Comparison of ENCODE assay signal across 8 mouse cellular contexts in the genomic region with DNA sequence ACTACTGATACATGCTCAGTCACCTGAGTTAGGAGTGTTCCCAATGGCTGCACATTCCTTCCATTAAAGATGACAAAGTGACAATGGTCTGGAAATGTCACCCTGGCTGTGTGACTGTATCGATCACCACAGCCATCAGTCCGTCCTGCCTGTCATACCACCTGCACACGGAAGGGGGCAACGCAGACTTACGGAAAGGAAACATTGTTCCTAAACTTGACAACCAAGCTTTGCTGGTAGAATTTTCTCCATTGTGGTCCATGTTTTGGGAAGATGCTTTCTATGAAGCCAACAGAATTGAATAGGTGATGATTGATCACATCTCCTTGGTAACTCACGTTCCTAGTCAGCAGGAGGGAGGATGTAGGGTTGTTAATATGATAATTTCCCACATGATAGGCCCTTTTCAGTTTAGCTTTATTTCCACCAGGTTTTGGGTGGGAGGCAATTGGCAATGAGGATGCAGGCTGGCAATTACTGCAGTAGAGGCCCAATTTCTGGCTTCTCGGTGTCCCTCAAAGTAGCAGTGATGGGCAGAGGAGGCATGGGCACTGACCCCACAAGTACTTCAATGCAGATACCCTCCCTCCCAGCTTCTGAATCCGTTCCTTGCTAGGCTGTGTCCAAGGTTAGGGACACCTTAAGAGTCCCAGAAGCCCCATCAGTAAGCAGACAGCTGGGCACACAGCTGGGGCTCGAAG. TPM values are rescaled to one million over a fixed set of nuclear protein-coding genes. Genes with fewer than 3 reads are reported as not detected.
A peak's percentile ranks its signal among the peaks of the same experiment; 100 is the strongest.
DNase-seq lines count a peak whose midpoint lies in the region; ATAC-seq and TF ChIP-seq lines count a peak whose summit lies in the region.
"Had no signal": no experiment of that assay in that cellular context is flagged by ENCODE, and none has a peak within 500 bp of the region (broad histone marks: within the 10 kb centered on the region; RNA-seq: fewer than 3 reads in every experiment).

No protein-coding gene starts in this region.

- peak; percentile 100 for TF ChIP-seq CTCF in cerebellum, adult 2 months (IDR thresholded peaks at IDR 0.05; ENCODE audit: borderline replicate concordance, insufficient read depth, low read depth, low read length)

- H3K27ac ChIP-seq in cerebellum, adult 2 months (ENCODE audit: insufficient read depth, low read length), result no peak overlapping the region
- H3K27ac ChIP-seq: stomach, embryonic 15.5 days had no signal

- no peak for TF ChIP-seq POLR2A in cerebellum, adult 2 months (IDR thresholded peaks at IDR 0.05; ENCODE audit: borderline replicate concordance, insufficient read depth, low read length)

- ATAC-seq in megakaryocyte, adult 5-6 weeks (ENCODE audit: poor library complexity, severe bottlenecking), result peak; percentile 58

- DNase-seq in A20 (ENCODE audit: low read depth, low spot score), result peak; percentile 67
- DNase-seq in CD8-positive naive resting alpha-beta T cell, adult 2 months (ENCODE audit: low read depth in 2 of 2, low spot score in 2 of 2), result peak; percentile 71 to 83
- peak; percentile 80 to 87 for DNase-seq in cerebellum, adult 2 months
- peak; percentile 40 for DNase-seq in gastrocnemius, postnatal 25 days
- peak; percentile 92 for DNase-seq in layer of hippocampus, adult 9-10 months (ENCODE audit: low spot score)
- DNase-seq in skeletal muscle tissue, adult 2 months (ENCODE audit: low read depth, low spot score), result peak; percentile 49

- H3K4me3 ChIP-seq in cerebellum, adult 2 months (replicated peaks; ENCODE audit: insufficient read depth, low read depth, low read length), result no peak overlapping the region
- H3K4me3 ChIP-seq: stomach, embryonic 15.5 days had no signal

- H3K4me1 ChIP-seq in cerebellum, adult 2 months (ENCODE audit: control insufficient read depth, insufficient read depth, low read length), result peaks cover 13% of the 10 kb centered on the region

- WGBS in cerebellum, adult 2 months, result 18% methylated on average over 9 of the region's 9 CpGs

- H3K27me3 ChIP-seq in cerebellum, adult 2 months (ENCODE audit: control insufficient read depth, insufficient read depth, low read length), result no peaks in the 10 kb centered on the region

RNA-seq across cellular contexts. Expression of a gene that starts 2.1 kb away (rescaled TPM):
- polyA plus RNA-seq in cerebellum, adult 2 months (2012; rRNA removed), result 63.7 and 71.1 TPM in 2 replicates
- 1 to 10 TPM; 4.7 to 4.9 TPM for total RNA-seq in gastrocnemius, postnatal 25 days (2021)
- total RNA-seq in megakaryocyte, adult 5-6 weeks (2015), result 387 and 407 TPM in 2 replicates
- total RNA-seq in megakaryocyte, adult 5-6 weeks (2017), result 126 and 152 TPM in 2 replicates

RNA-seq across cellular contexts. Expression of a gene that starts 36.6 kb away (rescaled TPM):
- 20.9 and 23.0 TPM in 2 replicates for polyA plus RNA-seq in cerebellum, adult 2 months (2012; rRNA removed)
- 1 to 10 TPM; 1.0 to 1.9 TPM for total RNA-seq in gastrocnemius, postnatal 25 days (2021)
- 0.25 and 1.8 TPM in 2 replicates for total RNA-seq in megakaryocyte, adult 5-6 weeks (2015)
- 1.0 and 2.1 TPM in 2 replicates for total RNA-seq in megakaryocyte, adult 5-6 weeks (2017)

RNA-seq across cellular contexts. Expression of a gene that starts 39.5 kb away (rescaled TPM):
- polyA plus RNA-seq in cerebellum, adult 2 months (2012; rRNA removed), result 9.4 and 10.0 TPM in 2 replicates
- total RNA-seq in gastrocnemius, postnatal 25 days (2021), result not detected
- total RNA-seq in megakaryocyte, adult 5-6 weeks (2015), result not detected in 2 replicates
- total RNA-seq in megakaryocyte, adult 5-6 weeks (2017), result not detected in 2 replicates

RNA-seq across cellular contexts. Expression of a gene that starts 49.4 kb away (rescaled TPM):
- 2.7 and 3.2 TPM in 2 replicates for polyA plus RNA-seq in cerebellum, adult 2 months (2012; rRNA removed)
- not detected for total RNA-seq in gastrocnemius, postnatal 25 days (2021)
- total RNA-seq in megakaryocyte, adult 5-6 weeks (2015), result not detected in 2 replicates
- not detected in 2 replicates for total RNA-seq in megakaryocyte, adult 5-6 weeks (2017)
- polyA plus RNA-seq: stomach, embryonic 15.5 days had no signal

RNA-seq across cellular contexts. Expression of a gene that starts 52.8 kb away (rescaled TPM):
- 25.5 and 28.8 TPM in 2 replicates for polyA plus RNA-seq in cerebellum, adult 2 months (2012; rRNA removed)
- total RNA-seq in gastrocnemius, postnatal 25 days (2021), result 10 to 100 TPM; 17.4 to 19.0 TPM
- 10.1 TPM in 2 replicates for total RNA-seq in megakaryocyte, adult 5-6 weeks (2015)
- 17.0 and 24.6 TPM in 2 replicates for total RNA-seq in megakaryocyte, adult 5-6 weeks (2017)

Comparison
In these comparisons a context has a peak if more than half of its experiments do, and no peak if none do; other contexts are left out.
1. DNase-seq: peak in every context shown above with its lines; median percentile 92 in layer of hippocampus, adult 9-10 months; 84 in cerebellum, adult 2 months; 77 in CD8-positive naive resting alpha-beta T cell, adult 2 months; 67 in A20; 49 in skeletal muscle tissue, adult 2 months; 40 in gastrocnemius, postnatal 25 days.
2. RNA of a gene that starts 2.1 kb away (total RNA-seq): 126 to 407 TPM in megakaryocyte, adult 5-6 weeks; 4.7 to 4.9 TPM in gastrocnemius, postnatal 25 days; every median in the first group is over 10 times any median in the second.